Mouse (Mus musculus): Measurements from ENCODE around the gene Olfr310.

Olfr310 gene

GRCm38 (mm10) chr7:86277072-86277471 is at the start of gene Olfr310:
Olfr310 (minus strand) TSS chr7:86277172.
- DNase-seq (ENCODE audit: low spot score in 2 of 2), result no peak

GRCm38 (mm10) chr7:86325530-86325929 is 48.6 kb upstream of the Olfr310 start, which contains the start of gene Olfr308:
Olfr308 (minus strand) TSS chr7:86325630.
- no peak for DNase-seq (ENCODE audit: low spot score in 2 of 2)

- no peak for DNase-seq (ENCODE audit: low spot score in 2 of 2)
These were observed 44.4 kb upstream of the Olfr310 start for GRCm38 (mm10) chr7:86321323-86321722.

DNA sequence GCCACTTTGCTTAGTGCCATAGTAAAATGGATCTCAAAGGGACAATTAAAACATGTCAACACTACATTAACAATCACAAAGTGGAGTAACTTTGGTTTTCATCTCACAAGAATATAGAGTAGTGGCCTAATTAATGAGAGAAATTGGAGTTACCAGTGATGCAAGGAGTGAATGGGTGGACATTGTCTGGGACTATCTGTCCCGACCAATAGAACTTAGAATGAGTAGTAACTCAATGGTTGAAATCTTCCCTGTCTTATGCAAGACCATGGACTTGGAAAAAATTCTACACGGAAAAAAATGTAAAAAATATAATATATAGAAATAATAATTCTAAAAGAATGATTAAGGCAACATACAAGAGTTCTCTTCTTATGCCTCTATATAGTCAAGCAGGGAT is 36.6 kb upstream of the Olfr310 start, which contains the start of gene Olfr309:
Olfr309 (minus strand) TSS at position 101 of the 400 bp plus-strand sequence.
- no peak for DNase-seq (ENCODE audit: low spot score in 2 of 2)

DNA sequence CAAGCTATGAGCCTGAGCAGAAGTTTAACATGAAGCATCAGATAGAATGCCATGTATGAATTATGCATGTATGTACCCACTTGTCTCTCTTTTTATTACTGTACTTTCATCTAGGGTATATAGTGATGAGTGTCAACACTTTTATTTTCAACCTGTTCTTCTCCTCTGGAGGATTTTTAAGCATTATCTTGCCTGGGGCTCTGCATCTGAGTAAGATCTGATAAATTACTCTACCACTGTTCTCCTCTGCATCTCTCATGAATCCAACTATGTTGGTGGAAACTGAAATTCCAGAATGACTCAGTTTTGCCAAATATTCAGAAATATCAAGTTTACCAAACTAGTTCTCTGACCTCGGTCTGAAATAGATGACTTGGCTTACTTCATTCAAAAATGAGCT is 30.8 kb downstream of the Olfr310 start, which contains the start of gene Vmn2r76:
Vmn2r76 (minus strand) TSS at position 101 of the 400 bp plus-strand sequence.
- DNase-seq (ENCODE audit: low spot score in 2 of 2), result no peak
